Mouse (Mus musculus) testis, adult 2 months (tissue): ENCODE measurements around the gene Hoxd4. TPM values are rescaled to one million over a fixed set of nuclear protein-coding genes. Genes with fewer than 3 reads are reported as not detected.

Experiments used
- H3K27ac ChIP-seq: fragments of 200-500 bp; 2 replicates; pipeline ENCODE4 v1.5.1; 2012; ENCODE audit warnings: low read depth, low read length; ENCODE audit not compliant: control insufficient read depth, insufficient read depth
- H3K27me3 ChIP-seq: fragments of 200-500 bp; 2 replicates; pipeline ENCODE4 v1.6.1; 2012; ENCODE audit warnings: mild to moderate bottlenecking, low read length, moderate library complexity; ENCODE audit not compliant: control insufficient read depth, insufficient read depth
- H3K36me3 ChIP-seq: fragments of 200-500 bp; 2 replicates; pipeline ENCODE4 v1.6.1; 2012; ENCODE audit warnings: mild to moderate bottlenecking, low read length; ENCODE audit not compliant: control insufficient read depth, insufficient read depth
- H3K4me1 ChIP-seq: fragments of 200-500 bp; 2 replicates; pipeline ENCODE4 v1.6.1; 2012; ENCODE audit warnings: low read length; ENCODE audit not compliant: control insufficient read depth, insufficient read depth
- H3K4me3 ChIP-seq: fragments of 200-500 bp; 2 replicates; pipeline ENCODE4 v1.5.1; 2012; ENCODE audit warnings: low read depth, mild to moderate bottlenecking, low read length, moderate library complexity, mixed read lengths; ENCODE audit not compliant: control insufficient read depth
- CTCF ChIP-seq: fragments of 200-500 bp; IDR thresholded peaks from 2 replicates; pipeline ENCODE4 v1.5.1; 2012; ENCODE audit warnings: low read depth, mild to moderate bottlenecking, inconsistent platforms, low read length, moderate library complexity; ENCODE audit not compliant: control insufficient read depth, insufficient read depth, insufficient replicate concordance
- POLR2A ChIP-seq: fragments of 200-500 bp; IDR thresholded peaks from 2 replicates; pipeline ENCODE4 v1.6.1; 2012; ENCODE audit warnings: low read depth, mild to moderate bottlenecking, inconsistent platforms, low read length, moderate library complexity; ENCODE audit not compliant: control insufficient read depth
- polyA plus RNA-seq: library from polyadenylated mRNA; depleted of rRNA; stranded (reverse); fragments of >200 nt; gene quantifications from 2 replicates; pipeline ENCODE4 v1.2.3, GENCODE M21; 2012

Hoxd4 gene
- polyA plus RNA-seq, 1 experiment = 3.3 TPM

DNA sequence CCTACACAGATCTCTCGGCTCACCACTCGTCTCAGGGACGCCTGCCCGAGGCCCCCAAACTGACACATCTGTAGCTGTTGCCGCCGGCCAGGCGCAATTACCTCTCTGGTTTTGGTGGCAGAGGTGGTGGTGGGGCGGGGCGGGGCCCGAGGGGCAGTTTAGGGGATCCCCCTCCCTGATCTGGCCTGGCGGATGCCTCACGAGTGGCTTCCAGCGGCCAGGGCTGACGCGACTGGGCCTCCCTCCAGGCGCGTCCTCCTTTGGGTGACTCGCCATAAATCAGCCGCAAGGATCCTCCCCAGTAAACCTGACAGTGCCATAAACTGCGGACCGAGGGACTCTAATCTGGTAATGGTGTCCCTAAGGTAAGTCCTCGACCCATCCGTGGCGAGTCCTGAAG is 35.3 kb downstream of the Hoxd4 start:
- no peak for TF ChIP-seq POLR2A
- TF ChIP-seq CTCF = no peak
- H3K27ac ChIP-seq = no peak overlapping the region
- H3K27me3 ChIP-seq = peaks cover 5% of the 10 kb centered on the region
- H3K4me3 ChIP-seq = peak overlapping the region; percentile 30
- peaks cover 19% of the 10 kb centered on the region for H3K4me1 ChIP-seq
- no peaks in the 10 kb centered on the region for H3K36me3 ChIP-seq

- no peak overlapping the region for H3K4me3 ChIP-seq
- H3K27ac ChIP-seq = no peak overlapping the region
- TF ChIP-seq POLR2A = no peak
- TF ChIP-seq CTCF = no peak
- no peaks in the 10 kb centered on the region for H3K36me3 ChIP-seq
- H3K27me3 ChIP-seq = peaks cover 5% of the 10 kb centered on the region
- H3K4me1 ChIP-seq = peaks cover 23% of the 10 kb centered on the region
Observed at GRCm38 (mm10) chr2:74747661-74748141, 36.0 kb downstream of the Hoxd4 start.

GRCm38 (mm10) chr2:74748436-74748995 is 36.8 kb downstream of the Hoxd4 start:
- peaks cover 30% of the 10 kb centered on the region for H3K4me1 ChIP-seq
- H3K27ac ChIP-seq = no peak overlapping the region
- TF ChIP-seq POLR2A (no peak), CTCF (no peak)
- no peak overlapping the region for H3K4me3 ChIP-seq
- H3K36me3 ChIP-seq = no peaks in the 10 kb centered on the region
- H3K27me3 ChIP-seq = peaks cover 8% of the 10 kb centered on the region

DNA sequence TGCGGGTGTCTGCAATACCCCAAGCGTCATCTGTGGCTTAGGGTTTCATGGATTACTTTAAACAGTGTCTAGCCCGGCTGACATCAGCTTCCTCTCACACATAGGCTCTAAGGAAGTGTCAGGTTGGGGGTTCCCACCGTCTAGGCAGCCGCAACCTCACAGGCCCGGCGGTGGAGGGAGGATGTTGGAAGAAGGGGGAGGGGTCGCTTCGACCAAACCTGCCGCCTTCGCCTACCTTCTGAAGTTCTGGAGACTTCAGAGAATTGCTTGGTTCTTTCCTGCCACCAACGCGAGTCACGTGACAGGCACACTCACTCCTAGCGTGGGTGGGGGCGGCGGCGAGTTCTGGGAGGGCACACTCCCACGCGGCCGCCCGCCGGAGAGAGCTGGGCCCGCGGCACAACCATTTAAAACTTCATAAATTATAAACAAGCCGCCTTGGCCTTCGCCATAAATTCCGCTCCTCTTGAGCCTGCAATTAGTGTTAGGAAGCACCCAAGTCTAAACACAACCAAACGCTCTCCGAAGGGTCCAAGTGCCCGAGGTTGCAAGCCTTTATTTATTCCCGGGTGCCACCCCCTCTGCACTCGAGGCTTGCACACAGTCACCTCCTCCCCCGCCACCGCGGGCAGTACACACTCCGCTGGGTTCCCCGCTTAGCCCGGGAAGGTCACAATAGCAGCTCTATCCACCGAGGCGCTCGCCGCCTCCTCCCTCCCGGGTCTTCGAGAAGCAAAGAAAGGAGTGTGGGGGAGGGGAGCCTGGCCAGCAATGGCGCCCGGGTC is 37.8 kb downstream of the Hoxd4 start:
- Histone ChIP-seq H3K27me3 (peaks cover 10% of the 10 kb centered on the region), H3K27ac (no peak overlapping the region), H3K4me3 (peak overlapping the region; percentile 58), H3K4me1 (peaks cover 30% of the 10 kb centered on the region), H3K36me3 (no peaks in the 10 kb centered on the region)
- TF ChIP-seq CTCF (no peak), POLR2A (no peak)

- Histone ChIP-seq H3K4me3 (no peak overlapping the region), H3K36me3 (no peaks in the 10 kb centered on the region), H3K27ac (no peak overlapping the region), H3K4me1 (peaks cover 28% of the 10 kb centered on the region), H3K27me3 (peaks cover 10% of the 10 kb centered on the region)
- no peak for TF ChIP-seq CTCF
- no peak for TF ChIP-seq POLR2A
Observed at GRCm38 (mm10) chr2:74750731-74751250, 39.1 kb downstream of the Hoxd4 start.

DNA sequence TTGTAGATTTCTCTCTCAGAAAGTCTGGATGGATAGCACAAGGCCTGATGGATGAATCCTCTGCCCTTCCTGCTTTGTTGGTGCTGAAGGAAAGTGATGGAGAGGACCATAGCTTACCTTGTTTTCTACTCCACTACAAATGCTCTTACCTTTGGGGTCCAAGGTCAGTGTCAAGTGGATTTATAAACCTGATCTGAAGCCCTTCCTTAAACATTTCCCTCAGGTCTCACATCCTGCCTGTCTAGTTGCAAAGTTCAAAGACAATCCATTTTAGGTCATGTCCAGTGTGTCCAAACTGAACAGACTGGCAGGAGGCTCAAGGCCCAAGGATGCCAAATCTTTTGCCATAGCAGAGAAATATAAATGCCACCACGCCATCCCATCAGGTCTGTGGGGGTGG is 40.1 kb downstream of the Hoxd4 start:
- no peak overlapping the region for H3K4me3 ChIP-seq
- H3K36me3 ChIP-seq = no peaks in the 10 kb centered on the region
- TF ChIP-seq CTCF (no peak), POLR2A (no peak)
- H3K4me1 ChIP-seq = peaks cover 24% of the 10 kb centered on the region
- peaks cover 10% of the 10 kb centered on the region for H3K27me3 ChIP-seq
- H3K27ac ChIP-seq = no peak overlapping the region

GRCm38 (mm10) chr2:74752431-74753174 is 40.9 kb downstream of the Hoxd4 start:
- Histone ChIP-seq H3K36me3 (no peaks in the 10 kb centered on the region), H3K27ac (no peak overlapping the region), H3K27me3 (peaks cover 10% of the 10 kb centered on the region), H3K4me1 (peaks cover 22% of the 10 kb centered on the region), H3K4me3 (peak overlapping the region; percentile 80)
- TF ChIP-seq CTCF (no peak), POLR2A (no peak)
